Mouse (Mus musculus) small intestine, adult 2 months (tissue): ENCODE measurements around the gene Wasf3. TPM values are rescaled to one million over a fixed set of nuclear protein-coding genes. Genes with fewer than 3 reads are reported as not detected.

ENCODE experiments used
- H3K27ac ChIP-seq: fragments of 200-500 bp; 2 replicates; pipeline ENCODE4 v1.5.1; 2012; ENCODE audit warnings: low read depth, low read length, control low read depth, inconsistent platforms; ENCODE audit not compliant: insufficient read depth
- H3K27me3 ChIP-seq: fragments of 200-500 bp; 2 replicates; pipeline ENCODE4 v1.6.1; 2012; ENCODE audit warnings: mild to moderate bottlenecking, moderate library complexity, low read length, inconsistent platforms; ENCODE audit not compliant: control insufficient read depth, insufficient read depth
- H3K36me3 ChIP-seq: fragments of 200-500 bp; 2 replicates; pipeline ENCODE4 v1.6.1; 2012; ENCODE audit warnings: mild to moderate bottlenecking, low read length, control low read depth, inconsistent platforms; ENCODE audit not compliant: control insufficient read depth, insufficient read depth
- H3K4me1 ChIP-seq: fragments of 200-500 bp; 2 replicates; pipeline ENCODE4 v1.6.1; 2012; ENCODE audit warnings: low read length, inconsistent platforms, mixed read lengths; ENCODE audit not compliant: control insufficient read depth, insufficient read depth, insufficient read length
- H3K4me3 ChIP-seq: fragments of 200-500 bp; 2 replicates; pipeline ENCODE4 v1.5.1; 2012; ENCODE audit warnings: low read depth, mild to moderate bottlenecking, control low read depth, inconsistent platforms, low read length, moderate library complexity
- CTCF ChIP-seq: fragments of 200-500 bp; IDR thresholded peaks from 2 replicates; pipeline ENCODE4 v1.5.1; 2012; ENCODE audit warnings: low read depth, mild to moderate bottlenecking, control low read depth, inconsistent platforms, low read length, moderate library complexity, mixed read lengths; ENCODE audit not compliant: insufficient replicate concordance, insufficient read length; ENCODE audit errors: extremely low read depth
- POLR2A ChIP-seq: fragments of 200-500 bp; IDR thresholded peaks from 2 replicates; pipeline ENCODE4 v1.6.1; 2012; ENCODE audit warnings: low read depth, mild to moderate bottlenecking, control low read depth, inconsistent platforms, low read length, moderate library complexity
- WGBS: fragments of 180-500 bp; shearing (Covaris S2); methylation state at CpG from one replicate; pipeline ENCODE4 v1.1.7; 2018; 5-methylcytosine and 5-hydroxymethylcytosine counted together
- polyA plus RNA-seq: library from polyadenylated mRNA; depleted of rRNA; stranded (reverse); fragments of >200 nt; gene quantifications from 2 replicates; pipeline ENCODE4 v1.2.3, GENCODE M21; 2012

Gene Wasf3
- polyA plus RNA-seq, 1 experiment, result 0.86 TPM

GRCm38 (mm10) chr5:146446633-146447032 lies 61.8 kb downstream of the Wasf3 start:
- H3K27ac ChIP-seq, result no peak overlapping the region
- H3K4me1 ChIP-seq, result no peaks in the 10 kb centered on the region
- 79% methylated on average over 2 of the region's 2 CpGs for WGBS
- no peak overlapping the region for H3K4me3 ChIP-seq
- H3K27me3 ChIP-seq, result no peaks in the 10 kb centered on the region
- H3K36me3 ChIP-seq, result no peaks in the 10 kb centered on the region
- TF ChIP-seq CTCF, result no peak

- no peak for TF ChIP-seq POLR2A
- no peak for TF ChIP-seq CTCF
- Histone ChIP-seq H3K27ac (no peak overlapping the region), H3K4me1 (no peaks in the 10 kb centered on the region), H3K27me3 (no peaks in the 10 kb centered on the region), H3K36me3 (no peaks in the 10 kb centered on the region), H3K4me3 (no peak overlapping the region)
- 52% methylated on average over 11 of the region's 11 CpGs for WGBS
These were observed 66.9 kb downstream of the Wasf3 start for GRCm38 (mm10) chr5:146451592-146452254.

DNA sequence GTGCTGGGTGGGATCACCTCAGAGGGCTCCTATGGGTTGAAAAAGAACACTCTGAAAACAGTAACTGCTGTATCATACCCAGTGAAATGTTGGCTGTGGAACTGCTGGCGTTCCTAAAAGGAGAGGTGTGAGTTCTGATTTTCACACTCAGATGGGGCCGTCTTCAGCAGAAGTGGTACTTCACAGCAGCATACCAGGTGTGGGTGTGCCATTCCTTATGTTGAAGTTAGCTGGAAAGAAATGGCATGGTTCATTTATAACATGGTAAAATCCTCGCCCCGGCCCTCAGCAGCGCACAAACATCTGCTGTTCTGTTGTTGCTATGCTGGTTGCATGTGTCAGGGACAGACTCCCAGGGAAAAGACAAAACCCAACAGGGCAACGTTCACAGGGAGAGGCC lies 68.8 kb downstream of the Wasf3 start:
- no peak overlapping the region for H3K4me3 ChIP-seq
- H3K27me3 ChIP-seq, result no peaks in the 10 kb centered on the region
- no peak overlapping the region for H3K27ac ChIP-seq
- TF ChIP-seq CTCF, result no peak
- no peak for TF ChIP-seq POLR2A
- no peaks in the 10 kb centered on the region for H3K36me3 ChIP-seq
- no peaks in the 10 kb centered on the region for H3K4me1 ChIP-seq
- WGBS, result 87% methylated on average over 6 of the region's 6 CpGs

DNA sequence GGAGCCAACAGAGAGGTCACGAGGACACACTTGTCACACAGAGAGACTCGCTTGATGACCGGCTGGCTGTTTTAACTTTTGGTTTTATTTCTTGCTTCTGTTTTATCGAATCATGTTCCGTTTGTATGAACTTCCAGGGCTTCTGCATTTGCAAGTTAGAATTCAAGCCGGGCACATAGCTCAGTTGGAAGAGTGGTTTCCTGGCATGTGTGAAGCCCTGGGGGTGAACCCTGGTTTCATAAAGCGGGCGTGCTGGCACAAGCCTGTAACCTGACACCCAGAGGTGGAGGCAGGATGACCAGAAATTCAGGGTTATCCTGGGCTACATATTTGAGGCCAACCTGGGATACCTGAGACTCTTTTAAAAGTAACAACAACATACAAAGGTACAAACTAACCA lies 76.8 kb downstream of the Wasf3 start:
- Histone ChIP-seq H3K27ac (no peak overlapping the region), H3K36me3 (no peaks in the 10 kb centered on the region), H3K27me3 (no peaks in the 10 kb centered on the region), H3K4me1 (no peaks in the 10 kb centered on the region), H3K4me3 (no peak overlapping the region)
- 80% methylated on average over 8 of the region's 8 CpGs for WGBS
- no peak for TF ChIP-seq POLR2A
- no peak for TF ChIP-seq CTCF

GRCm38 (mm10) chr5:146466663-146467062 lies 81.9 kb downstream of the Wasf3 start:
- no peak overlapping the region for H3K27ac ChIP-seq
- TF ChIP-seq CTCF, result no peak
- no peak for TF ChIP-seq POLR2A
- no peaks in the 10 kb centered on the region for H3K36me3 ChIP-seq
- no peaks in the 10 kb centered on the region for H3K4me1 ChIP-seq
- WGBS, result 94% methylated on average over 19 of the region's 19 CpGs
- no peaks in the 10 kb centered on the region for H3K27me3 ChIP-seq
- no peak overlapping the region for H3K4me3 ChIP-seq

- WGBS, result 89% methylated on average over 9 of the region's 9 CpGs
- H3K27me3 ChIP-seq, result no peaks in the 10 kb centered on the region
- TF ChIP-seq CTCF (no peak), POLR2A (no peak)
- H3K27ac ChIP-seq, result no peak overlapping the region
- no peaks in the 10 kb centered on the region for H3K4me1 ChIP-seq
- no peaks in the 10 kb centered on the region for H3K36me3 ChIP-seq
- no peak overlapping the region for H3K4me3 ChIP-seq
These were observed 83.5 kb downstream of the Wasf3 start for GRCm38 (mm10) chr5:146468311-146468710.

DNA sequence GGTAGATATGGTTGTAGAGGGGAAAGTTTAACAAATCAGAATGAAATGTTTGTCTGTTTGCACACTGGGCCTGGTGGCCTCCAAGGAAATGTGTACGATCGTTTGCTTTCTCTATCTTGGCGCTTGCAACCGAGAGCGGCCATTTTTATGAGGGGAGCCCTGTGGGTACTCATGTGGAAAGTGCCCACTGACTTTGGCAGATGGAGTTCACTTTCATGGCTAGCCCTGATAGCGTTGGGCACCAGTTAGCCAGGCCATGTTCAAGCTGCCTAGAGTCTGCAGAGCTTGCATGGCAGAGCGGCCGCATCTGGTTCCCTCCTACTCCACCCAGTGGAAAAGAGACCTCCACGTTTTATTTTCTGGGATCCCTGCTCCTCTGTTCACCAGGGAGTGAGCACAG lies 86.0 kb downstream of the Wasf3 start:
- H3K27me3 ChIP-seq, result no peaks in the 10 kb centered on the region
- no peak for TF ChIP-seq POLR2A
- TF ChIP-seq CTCF, result no peak
- no peak overlapping the region for H3K27ac ChIP-seq
- no peaks in the 10 kb centered on the region for H3K36me3 ChIP-seq
- WGBS, result 67% methylated on average over 9 of the region's 9 CpGs
- no peaks in the 10 kb centered on the region for H3K4me1 ChIP-seq
- no peak overlapping the region for H3K4me3 ChIP-seq
